Mouse (Mus musculus): ENCODE data around the gene Ctbp1.

Gene Ctbp1

GRCm38 (mm10) chr5:33206328-33206727 lies 68.5 kb downstream of the Ctbp1 start:
- DNase-seq: no peak

GRCm38 (mm10) chr5:33204284-33204683 lies 70.5 kb downstream of the Ctbp1 start:
- DNase-seq: no peak

GRCm38 (mm10) chr5:33203691-33204242 lies 71.0 kb downstream of the Ctbp1 start:
- peak; percentile 82 to 88 for DNase-seq

- DNase-seq: no peak
These were observed 71.6 kb downstream of the Ctbp1 start for GRCm38 (mm10) chr5:33203171-33203565.

GRCm38 (mm10) chr5:33202516-33203170 lies 72.2 kb downstream of the Ctbp1 start:
- DNase-seq: no peak

GRCm38 (mm10) chr5:33201697-33202096 lies 73.1 kb downstream of the Ctbp1 start:
- no peak for DNase-seq

GRCm38 (mm10) chr5:33200071-33200470 lies 74.7 kb downstream of the Ctbp1 start:
- no peak for DNase-seq

Measured in cerebellum, adult 18-20 months (tissue).